Mouse (Mus musculus) liver, embryonic 16.5 days (tissue): ENCODE results near the gene Mysm1. TPM values are rescaled to one million over a fixed set of nuclear protein-coding genes. Genes with fewer than 3 reads are reported as not detected.

ENCODE experiments used
- ATAC-seq: fragments of 200-750 bp; cut with Nextera tagmentation; 2 replicates; pipeline ENCODE4 v1.8.0; 2017; ENCODE audit warnings: low read depth, mild to moderate bottlenecking, moderate number of reproducible peaks, moderate library complexity
- H3K27ac ChIP-seq: fragments of 300-500 bp; sonication (generic); 2 replicates; pipeline ENCODE4 v1.5.1; 2014; ENCODE audit warnings: mild to moderate bottlenecking, low read length
- H3K27me3 ChIP-seq: fragments of 300-500 bp; sonication (generic); 2 replicates; pipeline ENCODE4 v1.6.1; 2014; ENCODE audit warnings: low read depth, low read length, mixed read lengths; ENCODE audit not compliant: control insufficient read depth, insufficient read depth
- H3K36me3 ChIP-seq: fragments of 300-500 bp; sonication (generic); 2 replicates; pipeline ENCODE4 v1.6.1; 2014; ENCODE audit warnings: mild to moderate bottlenecking; ENCODE audit not compliant: control insufficient read depth, insufficient read depth
- H3K4me1 ChIP-seq: fragments of 300-500 bp; sonication (generic); 2 replicates; pipeline ENCODE4 v1.6.1; 2014; ENCODE audit warnings: low read depth, low read length, mixed read lengths; ENCODE audit not compliant: control insufficient read depth
- H3K4me2 ChIP-seq: fragments of 300-500 bp; sonication (generic); 2 replicates; pipeline ENCODE4 v1.6.1; 2014; ENCODE audit warnings: low read depth, low read length, mixed read lengths
- H3K4me3 ChIP-seq: fragments of 300-500 bp; sonication (generic); 2 replicates; pipeline ENCODE4 v1.5.1; 2014; ENCODE audit warnings: low read depth, mild to moderate bottlenecking, low read length
- H3K9ac ChIP-seq: fragments of 300-500 bp; sonication (generic); 2 replicates; pipeline ENCODE4 v1.6.1; 2014; ENCODE audit warnings: low read depth, low read length
- H3K9me3 ChIP-seq: fragments of 300-500 bp; sonication (generic); replicated peaks from 2 replicates; pipeline ENCODE4 v1.6.1; 2016; ENCODE audit warnings: low read length; ENCODE audit not compliant: control insufficient read depth
- WGBS: fragments of 180-500 bp; shearing (Covaris S2); extraction: QIAGEN DNeasy Blood & Tissue Kit; methylation state at CpG from one replicate; pipeline ENCODE4 v1.1.7; 2014; ENCODE audit not compliant: insufficient replicate concordance; 5-methylcytosine and 5-hydroxymethylcytosine counted together
- polyA plus RNA-seq: library from polyadenylated mRNA; unstranded; fragments of >200 nt; fragmentation: Nextera tagmentation; extraction: Ambion mirVana; gene quantifications from 2 replicates; pipeline ENCODE4 v1.2.1, GENCODE M21; 2015

The Mysm1 gene
- polyA plus RNA-seq, 1 experiment from 2014 or later: 8.3 TPM

GRCm38 (mm10) chr4:94979500-94979915, 608 bp upstream of the Mysm1 start:
- no peaks in the 10 kb centered on the region for H3K9me3 ChIP-seq
- 44% methylated on average over 4 of the region's 4 CpGs for WGBS
- peak overlapping the region; percentile 62 for H3K4me2 ChIP-seq
- no peak overlapping the region; the same call in 1 of the 2 replicates for H3K9ac ChIP-seq
- no peak overlapping the region for H3K27ac ChIP-seq
- no peaks in the 10 kb centered on the region for H3K27me3 ChIP-seq
- H3K4me3 ChIP-seq: peak overlapping the region; percentile 91
- ATAC-seq: no peak
- peaks cover 12% of the 10 kb centered on the region for H3K4me1 ChIP-seq
- H3K36me3 ChIP-seq: no peaks in the 10 kb centered on the region

- no peaks in the 10 kb centered on the region for H3K9me3 ChIP-seq
- peaks cover 10% of the 10 kb centered on the region for H3K4me1 ChIP-seq
- H3K27me3 ChIP-seq: no peaks in the 10 kb centered on the region
- ATAC-seq: no peak
- H3K4me2 ChIP-seq: no peak overlapping the region
- H3K4me3 ChIP-seq: no peak overlapping the region
- H3K27ac ChIP-seq: no peak overlapping the region
- H3K9ac ChIP-seq: no peak overlapping the region
- peaks cover 3% of the 10 kb centered on the region for H3K36me3 ChIP-seq
- 67% methylated on average over 2 of the region's 2 CpGs for WGBS
Observed at GRCm38 (mm10) chr4:94973321-94973720, 5.6 kb downstream of the Mysm1 start.

- Histone ChIP-seq H3K9me3 (no peaks in the 10 kb centered on the region), H3K36me3 (peaks cover 15% of the 10 kb centered on the region), H3K9ac (no peak overlapping the region), H3K27ac (no peak overlapping the region), H3K4me1 (no peaks in the 10 kb centered on the region), H3K4me3 (no peak overlapping the region), H3K4me2 (no peak overlapping the region), H3K27me3 (no peaks in the 10 kb centered on the region)
- ATAC-seq: no peak
- WGBS: 49% methylated on average over 3 of the region's 3 CpGs
Observed at GRCm38 (mm10) chr4:94952773-94953172, 26.1 kb downstream of the Mysm1 start.

- Histone ChIP-seq H3K9ac (no peak overlapping the region), H3K4me3 (no peak overlapping the region), H3K4me2 (no peak overlapping the region), H3K4me1 (no peaks in the 10 kb centered on the region), H3K36me3 (peaks cover 3% of the 10 kb centered on the region; the same call in 1 of the 2 replicates), H3K27ac (no peak overlapping the region), H3K9me3 (no peaks in the 10 kb centered on the region), H3K27me3 (no peaks in the 10 kb centered on the region)
- no peak for ATAC-seq
- 66% methylated on average over 11 of the region's 11 CpGs for WGBS
Observed at GRCm38 (mm10) chr4:94941221-94941855, 37.6 kb downstream of the Mysm1 start.

- H3K4me2 ChIP-seq: no peak within 1 kb of the TSS
- no peak within 1 kb of the TSS for H3K27ac ChIP-seq
- H3K36me3 ChIP-seq: no peaks in the 10 kb centered on the region
- no peak within 1 kb of the TSS for H3K9ac ChIP-seq
- no peak for ATAC-seq
- no peaks in the 10 kb centered on the region for H3K4me1 ChIP-seq
- no peaks in the 10 kb centered on the region for H3K27me3 ChIP-seq
- H3K9me3 ChIP-seq: no peaks in the 10 kb centered on the region
- H3K4me3 ChIP-seq: no peak within 1 kb of the TSS
Observed at GRCm38 (mm10) chr4:94928743-94929142, 50.2 kb downstream of the Mysm1 start, which contains the start of gene Eqtn. Gene Eqtn (minus strand): TSS chr4:94928843.

GRCm38 (mm10) chr4:94901780-94902179, 77.1 kb downstream of the Mysm1 start:
- H3K36me3 ChIP-seq: no peaks in the 10 kb centered on the region
- no peak overlapping the region for H3K27ac ChIP-seq
- no peak overlapping the region for H3K4me2 ChIP-seq
- WGBS: 27% methylated on average over 3 of the region's 3 CpGs
- ATAC-seq: no peak
- H3K27me3 ChIP-seq: no peaks in the 10 kb centered on the region
- H3K4me1 ChIP-seq: no peaks in the 10 kb centered on the region
- H3K9me3 ChIP-seq: no peaks in the 10 kb centered on the region
- H3K9ac ChIP-seq: no peak overlapping the region
- H3K4me3 ChIP-seq: no peak overlapping the region

GRCm38 (mm10) chr4:94900744-94901143, 78.2 kb downstream of the Mysm1 start:
- H3K4me2 ChIP-seq: no peak overlapping the region
- H3K4me3 ChIP-seq: no peak overlapping the region
- WGBS: 4% methylated on average over 2 of the region's 2 CpGs
- H3K36me3 ChIP-seq: no peaks in the 10 kb centered on the region
- ATAC-seq: no peak
- H3K4me1 ChIP-seq: no peaks in the 10 kb centered on the region
- no peak overlapping the region for H3K9ac ChIP-seq
- H3K27me3 ChIP-seq: no peaks in the 10 kb centered on the region
- H3K27ac ChIP-seq: no peak overlapping the region
- H3K9me3 ChIP-seq: no peaks in the 10 kb centered on the region

Other genes with a start within 250 kb of the Mysm1 start
- gene Tek, start 239.8 kb downstream of the Mysm1 start, polyA plus RNA-seq: 4.8 and 5.1 TPM in 2 replicates
- not detected in 2 replicates for gene Eqtn, start 50.3 kb downstream of the Mysm1 start, polyA plus RNA-seq
- gene Jun, start 73.1 kb upstream of the Mysm1 start, polyA plus RNA-seq: 4.5 and 5.5 TPM in 2 replicates